Comparison of ENCODE assay signal across 8 mouse cellular contexts in the genomic region with DNA sequence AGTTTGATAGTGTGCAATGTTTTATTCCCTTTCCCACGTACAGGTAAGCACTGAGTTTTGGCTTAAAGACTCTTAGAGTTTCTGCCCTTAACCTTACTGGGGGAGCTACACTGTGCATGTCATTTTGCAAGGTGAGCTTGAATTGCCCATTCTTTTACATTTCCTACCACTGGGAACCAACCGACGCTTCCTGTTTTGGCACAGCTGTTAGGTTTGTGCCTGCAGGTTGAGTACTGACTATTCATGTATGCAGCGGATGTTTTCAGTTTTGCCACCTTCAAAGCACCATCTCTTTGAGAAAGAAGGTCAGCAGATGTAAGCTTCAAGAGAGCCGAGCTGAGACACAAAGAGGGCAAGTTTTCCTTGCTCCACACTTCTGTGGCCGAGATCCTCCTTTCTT. TPM values are rescaled to one million over a fixed set of nuclear protein-coding genes. Genes with fewer than 3 reads are reported as not detected.
DNase-seq lines count a peak whose midpoint lies in the region; ATAC-seq and TF ChIP-seq lines count a peak whose summit lies in the region.

No protein-coding gene starts in this region.

- no peak for ATAC-seq in heart, postnatal 0 days (ENCODE audit: insufficient read depth, low read depth)

- peak overlapping the region; percentile 75; the same call in 1 of the 2 replicates for H3K27ac ChIP-seq in heart, postnatal 0 days (ENCODE audit: low read depth)
- no peak overlapping the region for H3K27ac ChIP-seq in cortical plate, adult 2 months (ENCODE audit: insufficient read depth, low read length)
- H3K27ac ChIP-seq in limb, embryonic 10.5 days, result peak overlapping the region; percentile 7; the same call in 1 of the 2 replicates
- peak overlapping the region; percentile 61 for H3K27ac ChIP-seq in spleen, adult 2 months (ENCODE audit: insufficient read depth, low read length)

- H3K4me2 ChIP-seq in heart, postnatal 0 days (ENCODE audit: low read depth, low read length), result peak overlapping the region; percentile 86

- no peaks in the 10 kb centered on the region for H3K9me3 ChIP-seq in heart, postnatal 0 days (replicated peaks; ENCODE audit: control insufficient read depth, low read length)
- H3K9me3 ChIP-seq in limb, embryonic 10.5 days (replicated peaks), result no peaks in the 10 kb centered on the region

- WGBS in heart, postnatal 0 days, result 60% methylated on average over 6 of the region's 6 CpGs
- 78% methylated on average over 6 of the region's 6 CpGs for WGBS in limb, embryonic 10.5 days
- WGBS in spleen, adult 2 months, result 8% methylated on average over 6 of the region's 6 CpGs

- no peaks in the 10 kb centered on the region for H3K4me1 ChIP-seq in heart, postnatal 0 days (ENCODE audit: control insufficient read depth, insufficient read depth)
- H3K4me1 ChIP-seq in cortical plate, adult 2 months (ENCODE audit: control insufficient read depth, insufficient read depth, low read length), result no peaks in the 10 kb centered on the region; the same call in 1 of the 2 replicates
- peaks cover 15% of the 10 kb centered on the region for H3K4me1 ChIP-seq in limb, embryonic 10.5 days
- H3K4me1 ChIP-seq in spleen, adult 2 months (ENCODE audit: control insufficient read depth, insufficient read depth, insufficient read length), result peaks cover 6% of the 10 kb centered on the region; the same call in 1 of the 2 replicates

- peak overlapping the region; percentile 66; the same call in 1 of the 2 replicates for H3K4me3 ChIP-seq in heart, postnatal 0 days (ENCODE audit: low read depth, low read length)
- peak overlapping the region; percentile 98; the same call in 1 of the 2 replicates for H3K4me3 ChIP-seq in cortical plate, adult 2 months (ENCODE audit: insufficient read depth, low read length)
- peak overlapping the region; percentile 75 for H3K4me3 ChIP-seq in limb, embryonic 10.5 days
- H3K4me3 ChIP-seq in spleen, adult 2 months (ENCODE audit: extremely low read depth, insufficient read depth, insufficient read length), result peak overlapping the region; percentile 35; the same call in 1 of the 2 replicates

- DNase-seq in heart, postnatal 0 days (ENCODE audit: low spot score), result no peak
- DNase-seq in heart, postnatal 4 days, result no peak
- DNase-seq in limb, embryonic 10.5 days (ENCODE audit: low spot score), result no peak
- peak; percentile 32 to 44 for DNase-seq in spleen, adult 2 months (ENCODE audit: low read depth in 1 of 2, low spot score in 2 of 2)
- no peak for DNase-seq in gastrocnemius, postnatal 25 days
- DNase-seq in layer of hippocampus, postnatal 10 days (ENCODE audit: low spot score in 2 of 2), result no peak
- no peak for DNase-seq in gastrocnemius, postnatal 10 days

- no peak for TF ChIP-seq CTCF in heart, postnatal 0 days (IDR thresholded peaks at IDR 0.05; ENCODE audit: low read depth)
- TF ChIP-seq CTCF in cortical plate, adult 2 months (IDR thresholded peaks at IDR 0.05; ENCODE audit: extremely low read depth, insufficient read depth, low read length), result no peak
- no peak for TF ChIP-seq CTCF in spleen, adult 2 months (IDR thresholded peaks at IDR 0.05; ENCODE audit: extremely low read depth, insufficient read depth, insufficient read length, insufficient replicate concordance)

- H3K36me3 ChIP-seq in heart, postnatal 0 days (replicated peaks; ENCODE audit: control insufficient read depth, insufficient read depth, low read length), result peaks cover 8% of the 10 kb centered on the region
- peaks cover 41% of the 10 kb centered on the region for H3K36me3 ChIP-seq in limb, embryonic 10.5 days
- H3K36me3 ChIP-seq in spleen, adult 2 months (ENCODE audit: control insufficient read depth, insufficient read depth, low read length), result peaks cover 3% of the 10 kb centered on the region; the same call in 1 of the 2 replicates

- H3K27me3 ChIP-seq in heart, postnatal 0 days (ENCODE audit: control insufficient read depth, insufficient read depth, low read length), result no peaks in the 10 kb centered on the region
- H3K27me3 ChIP-seq in limb, embryonic 10.5 days (ENCODE audit: low read depth, poor library complexity, severe bottlenecking), result no peaks in the 10 kb centered on the region
- H3K27me3 ChIP-seq in spleen, adult 2 months (ENCODE audit: control insufficient read depth, insufficient read depth, low read length), result no peaks in the 10 kb centered on the region

- peak overlapping the region; percentile 69; the same call in 1 of the 2 replicates for H3K9ac ChIP-seq in heart, postnatal 0 days (replicated peaks; ENCODE audit: low read depth, low read length)

- TF ChIP-seq POLR2A in cortical plate, adult 2 months (IDR thresholded peaks at IDR 0.05; ENCODE audit: extremely low read depth, insufficient read depth, low read length), result no peak
- no peak for TF ChIP-seq POLR2A in spleen, adult 2 months (IDR thresholded peaks at IDR 0.05; ENCODE audit: low read depth, low read length)

- no peak for TF ChIP-seq EP300 in heart, postnatal 0 days (IDR thresholded peaks at IDR 0.05; ENCODE audit: low read depth)

RNA-seq across cellular contexts. Expression of a gene that starts 1.3 kb away (rescaled TPM):
- 8.2 and 24.2 TPM in 2 replicates for total RNA-seq in heart, postnatal 0 days (2014; rRNA removed; ENCODE audit: low replicate concordance)
- 10.3 and 10.5 TPM in 2 replicates for polyA plus RNA-seq in heart, postnatal 0 days (2015; fragmentation: Nextera tagmentation; extraction: Ambion mirVana)
- total RNA-seq in heart, postnatal 4 days (2021), result 10 to 100 TPM; 15.6 to 17.0 TPM
- polyA plus RNA-seq in cortical plate, adult 2 months (2012; rRNA removed), result 15.7 and 16.6 TPM in 2 replicates
- 76.8 and 88.2 TPM in 2 replicates for polyA plus RNA-seq in limb, embryonic 10.5 days (2016; fragmentation: Nextera tagmentation; extraction: Ambion mirVana)
- 6.7 and 8.6 TPM in 2 replicates for polyA plus RNA-seq in spleen, adult 2 months (2012; rRNA removed)
- total RNA-seq in gastrocnemius, postnatal 25 days (2021), result 1 to 10 TPM; 1.4 to 2.1 TPM
- total RNA-seq in layer of hippocampus, postnatal 10 days (2021), result 10 to 100 TPM; 16.7 to 16.8 TPM
- 1 to 10 TPM; 4.5 to 5.9 TPM for total RNA-seq in gastrocnemius, postnatal 10 days (2021)

RNA-seq across cellular contexts. Expression of a gene that starts 45.5 kb away (rescaled TPM):
- total RNA-seq in heart, postnatal 0 days (2014; rRNA removed; ENCODE audit: low replicate concordance), result 19.7 and 25.8 TPM in 2 replicates
- 14.4 and 17.2 TPM in 2 replicates for polyA plus RNA-seq in heart, postnatal 0 days (2015; fragmentation: Nextera tagmentation; extraction: Ambion mirVana)
- total RNA-seq in heart, postnatal 4 days (2021), result 10 to 100 TPM; 66.7 to 71.6 TPM
- polyA plus RNA-seq in cortical plate, adult 2 months (2012; rRNA removed), result 11.4 and 11.9 TPM in 2 replicates
- polyA plus RNA-seq in limb, embryonic 10.5 days (2016; fragmentation: Nextera tagmentation; extraction: Ambion mirVana), result 11.8 and 12.3 TPM in 2 replicates
- polyA plus RNA-seq in spleen, adult 2 months (2012; rRNA removed), result 1.1 and 1.3 TPM in 2 replicates
- total RNA-seq in gastrocnemius, postnatal 25 days (2021), result 10 to 100 TPM; 24.5 to 26.3 TPM
- total RNA-seq in layer of hippocampus, postnatal 10 days (2021), result 10 to 100 TPM; 33.4 to 34.5 TPM
- 10 to 100 TPM; 32.1 to 33.3 TPM for total RNA-seq in gastrocnemius, postnatal 10 days (2021)

Comparison
In these comparisons a context has a peak if more than half of its experiments do, and no peak if none do; other contexts are left out.
1. DNase-seq: peak in spleen, adult 2 months (2 of 2); none in heart, postnatal 0 days (single experiment), heart, postnatal 4 days (single experiment), limb, embryonic 10.5 days (single experiment), gastrocnemius, postnatal 25 days (single experiment), layer of hippocampus, postnatal 10 days (0 of 2) and gastrocnemius, postnatal 10 days (single experiment).
2. H3K4me3 ChIP-seq: peak in every context shown above with its lines; median percentile 98 in cortical plate, adult 2 months; 75 in limb, embryonic 10.5 days; 66 in heart, postnatal 0 days; 35 in spleen, adult 2 months.